Mouse (Mus musculus) liver, embryonic 14.5 days (tissue): Measurements from ENCODE around the gene Shroom3. TPM values are rescaled to one million over a fixed set of nuclear protein-coding genes. Genes with fewer than 3 reads are reported as not detected.
A peak's percentile ranks its signal among the peaks of the same experiment; 100 is the strongest.

Experiments used
- ATAC-seq: fragments of 200-750 bp; cut with Nextera tagmentation; 2 replicates; pipeline ENCODE4 v1.8.0; 2017; ENCODE audit warnings: moderate number of reproducible peaks, mild to moderate bottlenecking, moderate library complexity; ENCODE audit not compliant: insufficient read depth
- DNase-seq, 3 experiments: peaks; one replicate each; pipeline ENCODE4 v3.0.0-alpha.2; 2012 to 2013; ENCODE audit warnings: low read depth in 3 of 3, low spot score in 3 of 3
- H3K27ac ChIP-seq: fragments of 300-500 bp; sonication (generic); 2 replicates; pipeline ENCODE4 v1.5.1; 2014; ENCODE audit warnings: moderate library complexity, mild to moderate bottlenecking, control low read depth, inconsistent platforms
- H3K27me3 ChIP-seq: fragments of 300-500 bp; sonication (generic); 2 replicates; pipeline ENCODE4 v1.6.1; 2014; ENCODE audit warnings: mild to moderate bottlenecking, low read length, moderate library complexity; ENCODE audit not compliant: control insufficient read depth, insufficient read depth
- H3K36me3 ChIP-seq: fragments of 300-500 bp; sonication (generic); replicated peaks from 2 replicates; pipeline ENCODE4 v1.6.1; 2014; ENCODE audit warnings: low read depth; ENCODE audit not compliant: control insufficient read depth, insufficient read depth
- H3K4me1 ChIP-seq, 2 experiments: fragments of 200-500 bp in 1 of 2; fragments of 300-500 bp in 1 of 2; sonication (generic) in 1 of 2; replicated peaks; 2 replicates each; pipeline ENCODE4 v1.6.1; 2012 to 2014; ENCODE audit warnings: antibody characterized with exemption in 1 of 2, inconsistent platforms in 1 of 2, low read length in 1 of 2; ENCODE audit not compliant: control insufficient read depth in 2 of 2, insufficient read depth in 2 of 2
- H3K4me2 ChIP-seq: fragments of 300-500 bp; sonication (generic); 2 replicates; pipeline ENCODE4 v1.6.1; 2014; ENCODE audit warnings: low read depth, mild to moderate bottlenecking, control low read depth, moderate library complexity
- H3K4me3 ChIP-seq, 2 experiments: fragments of 200-500 bp in 1 of 2; fragments of 300-500 bp in 1 of 2; sonication (generic) in 1 of 2; 2 replicates each; pipeline ENCODE4 v1.5.1; 2012 to 2014; ENCODE audit warnings: low read depth in 2 of 2, low read length in 2 of 2, mild to moderate bottlenecking in 2 of 2, control low read depth in 1 of 2, inconsistent platforms in 1 of 2, moderate library complexity in 1 of 2; ENCODE audit not compliant: insufficient read depth in 1 of 2
- H3K9ac ChIP-seq: fragments of 300-500 bp; sonication (generic); replicated peaks from 2 replicates; pipeline ENCODE4 v1.6.1; 2014; ENCODE audit warnings: mild to moderate bottlenecking, control low read depth, moderate library complexity
- H3K9me3 ChIP-seq: fragments of 300-500 bp; sonication (generic); 2 replicates; pipeline ENCODE4 v1.6.1; 2016; ENCODE audit warnings: low read length, mixed read lengths; ENCODE audit not compliant: control insufficient read depth
- CTCF ChIP-seq: IDR thresholded peaks from 2 replicates; pipeline ENCODE4 v1.5.1; 2016; ENCODE audit warnings: antibody characterized with exemption, low read depth, control low read depth
- EP300 ChIP-seq: IDR thresholded peaks from 2 replicates; pipeline ENCODE4 v1.6.1; 2016; ENCODE audit warnings: antibody characterized with exemption, low read depth
- WGBS: fragments of 180-500 bp; shearing (Covaris S2); extraction: QIAGEN DNeasy Blood & Tissue Kit; methylation state at CpG from one replicate; pipeline ENCODE4 v1.1.7; 2014; ENCODE audit not compliant: insufficient replicate concordance; 5-methylcytosine and 5-hydroxymethylcytosine counted together
- polyA plus RNA-seq, 2 experiments: library from polyadenylated mRNA; depleted of rRNA in 1 of 2; stranded (reverse) in 1 of 2; unstranded in 1 of 2; fragments of >200 nt; fragmentation: Nextera tagmentation in 1 of 2; extraction: Ambion mirVana in 1 of 2; gene quantifications; 2 replicates each; pipeline versions ENCODE4 v1.2.1 to v1.2.3; 2012 to 2014

Gene Shroom3
- polyA plus RNA-seq, 2 experiments: 0.11 to 0.30 TPM

- Histone ChIP-seq H3K9ac (no peak overlapping the region), H3K4me3 (no peak overlapping the region), H3K27me3 (no peaks in the 10 kb centered on the region), H3K4me1 (no peaks in the 10 kb centered on the region), H3K4me2 (no peak overlapping the region), H3K27ac (no peak overlapping the region), H3K36me3 (no peaks in the 10 kb centered on the region), H3K9me3 (no peaks in the 10 kb centered on the region)
- WGBS: 23% methylated on average over 2 of the region's 2 CpGs
- no peak for ATAC-seq
- no peak for DNase-seq
- TF ChIP-seq EP300: no peak
- TF ChIP-seq CTCF: no peak
These were observed 32.7 kb downstream of the Shroom3 start for GRCm38 (mm10) chr5:92715890-92716289.

- ATAC-seq: no peak
- DNase-seq: no peak
These were observed 34.6 kb downstream of the Shroom3 start for GRCm38 (mm10) chr5:92717666-92718360.

GRCm38 (mm10) chr5:92718856-92719255 is 35.6 kb downstream of the Shroom3 start:
- Histone ChIP-seq H3K9me3 (no peaks in the 10 kb centered on the region), H3K27me3 (no peaks in the 10 kb centered on the region), H3K36me3 (no peaks in the 10 kb centered on the region), H3K4me1 (no peaks in the 10 kb centered on the region), H3K4me3 (no peak overlapping the region), H3K27ac (no peak overlapping the region), H3K4me2 (no peak overlapping the region), H3K9ac (no peak overlapping the region)
- DNase-seq: no peak
- whole genome bisulfite sequencing: 46% methylated on average over 3 of the region's 3 CpGs
- TF ChIP-seq EP300: no peak
- TF ChIP-seq CTCF: no peak
- no peak for ATAC-seq

More at GRCm38 (mm10) chr5:92717666-92718360, 34.6 kb downstream of the Shroom3 start:
- Histone ChIP-seq H3K36me3 (no peaks in the 10 kb centered on the region), H3K27ac (no peak overlapping the region), H3K4me2 (no peak overlapping the region), H3K27me3 (no peaks in the 10 kb centered on the region), H3K9ac (no peak overlapping the region), H3K9me3 (no peaks in the 10 kb centered on the region), H3K4me1 (no peaks in the 10 kb centered on the region), H3K4me3 (no peak overlapping the region)
- no peak for TF ChIP-seq CTCF
- TF ChIP-seq EP300: no peak
- 50% methylated on average over 3 of the region's 3 CpGs for WGBS

- no peak overlapping the region for H3K4me2 ChIP-seq
These were observed 38.4 kb downstream of the Shroom3 start for GRCm38 (mm10) chr5:92721610-92722009.

GRCm38 (mm10) chr5:92725935-92726334 is 42.7 kb downstream of the Shroom3 start:
- H3K4me1 ChIP-seq: no peaks in the 10 kb centered on the region
- TF ChIP-seq CTCF (peak; percentile 57), EP300 (no peak)
- H3K9me3 ChIP-seq: no peaks in the 10 kb centered on the region
- WGBS: 21% methylated on average over 6 of the region's 6 CpGs
- no peak overlapping the region for H3K9ac ChIP-seq
- H3K27me3 ChIP-seq: no peaks in the 10 kb centered on the region
- DNase-seq: peak in 1 of 3 experiments; percentile 10
- H3K4me3 ChIP-seq: no peak overlapping the region
- H3K36me3 ChIP-seq: no peaks in the 10 kb centered on the region
- ATAC-seq: no peak
- no peak overlapping the region for H3K4me2 ChIP-seq
- H3K27ac ChIP-seq: no peak overlapping the region

More at GRCm38 (mm10) chr5:92721610-92722009, 38.4 kb downstream of the Shroom3 start:
- no peaks in the 10 kb centered on the region for H3K36me3 ChIP-seq
- no peak for ATAC-seq
- WGBS: 77% methylated on average over 8 of the region's 8 CpGs
- H3K27ac ChIP-seq: no peak overlapping the region
- no peak for DNase-seq
- no peaks in the 10 kb centered on the region for H3K27me3 ChIP-seq
- H3K9ac ChIP-seq: no peak overlapping the region
- no peak for TF ChIP-seq EP300
- no peak for TF ChIP-seq CTCF
- H3K4me3 ChIP-seq: no peak overlapping the region
- H3K9me3 ChIP-seq: no peaks in the 10 kb centered on the region
- no peaks in the 10 kb centered on the region for H3K4me1 ChIP-seq
